Mouse (Mus musculus) retina, postnatal 7 days (tissue): ENCODE measurements around the gene Hnrnpf.
A peak's percentile ranks its signal among the peaks of the same experiment; 100 is the strongest.
"Not testable (repeated sequence)": the region's sequence is repeated elsewhere in the genome, so short reads cannot be mapped to it uniquely, and the experiment has no call there.

Source experiments
- DNase-seq: peaks from one replicate; pipeline ENCODE4 v3.0.0-alpha.2; 2012; ENCODE audit warnings: low read depth, low spot score

The Hnrnpf gene

DNA sequence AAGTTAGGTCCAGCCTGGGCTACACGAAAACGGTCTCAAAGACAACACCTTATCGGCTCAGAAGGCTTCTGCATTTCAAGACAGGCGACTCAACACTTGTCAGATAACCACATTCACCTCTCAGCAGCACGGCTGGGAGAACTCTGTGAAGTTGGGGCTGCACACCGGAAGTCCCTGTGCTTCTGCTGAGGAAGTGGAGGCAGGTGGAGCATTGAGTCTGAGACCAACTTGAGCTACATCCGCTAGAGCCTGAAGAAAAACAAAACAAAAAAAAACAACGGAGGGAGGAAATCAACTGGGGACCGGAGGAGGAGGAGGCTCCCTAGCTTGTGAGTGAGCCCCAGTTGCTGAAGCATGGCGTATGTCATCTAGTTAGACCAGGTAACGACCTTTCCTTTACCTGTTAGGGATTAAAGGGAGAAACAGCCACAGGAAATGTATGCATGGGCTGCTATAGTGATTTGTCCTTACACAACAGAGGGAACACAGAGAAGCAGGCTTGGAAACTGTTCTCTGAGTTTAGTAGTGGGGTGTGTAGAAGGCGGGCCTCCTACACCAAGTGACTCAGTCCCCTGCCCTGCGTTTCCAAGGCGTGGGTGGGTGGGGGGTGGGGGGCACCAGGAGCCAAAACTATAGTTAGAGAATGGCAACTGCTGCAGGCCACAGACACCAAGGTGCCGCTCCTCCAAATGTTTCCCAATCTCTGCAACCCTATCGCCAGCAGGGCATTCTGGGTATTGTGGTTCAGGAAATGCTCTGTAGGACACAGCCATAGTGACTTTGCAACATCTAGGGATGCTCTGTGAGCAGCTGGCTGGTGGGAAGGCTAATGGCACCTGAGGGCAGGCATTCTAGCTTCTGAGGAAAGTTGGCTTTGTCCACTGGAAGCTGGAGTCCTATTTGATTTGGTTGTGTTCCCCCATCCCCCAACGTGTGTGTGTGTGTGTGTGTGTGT, at the start of gene Hnrnpf:
Hnrnpf (plus strand) TSS at position 199 of the 955 bp plus-strand sequence.
- no peak for DNase-seq

GRCm38 (mm10) chr6:117851747-117852146, 48.4 kb upstream of the Hnrnpf start:
- no peak for DNase-seq

DNA sequence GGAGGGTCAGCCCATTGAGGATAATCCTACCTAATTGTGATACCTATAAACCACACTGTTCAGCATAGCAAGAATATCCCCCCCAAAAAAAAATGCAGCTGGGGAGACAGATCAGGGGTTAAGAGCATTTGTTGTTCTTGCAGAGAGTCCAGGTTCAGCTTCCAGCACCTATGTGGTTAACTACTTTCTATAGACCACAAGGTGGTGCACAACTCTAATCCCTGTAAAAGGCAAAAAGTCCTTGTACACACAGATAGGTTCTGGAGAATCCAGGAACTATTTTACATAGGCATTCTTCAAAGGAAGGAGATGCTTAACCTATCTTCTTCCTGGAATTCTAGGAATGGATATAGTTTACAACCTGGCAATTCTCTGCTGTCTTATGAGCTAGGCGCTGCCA, 42.1 kb upstream of the Hnrnpf start:
- no peak for DNase-seq

DNA sequence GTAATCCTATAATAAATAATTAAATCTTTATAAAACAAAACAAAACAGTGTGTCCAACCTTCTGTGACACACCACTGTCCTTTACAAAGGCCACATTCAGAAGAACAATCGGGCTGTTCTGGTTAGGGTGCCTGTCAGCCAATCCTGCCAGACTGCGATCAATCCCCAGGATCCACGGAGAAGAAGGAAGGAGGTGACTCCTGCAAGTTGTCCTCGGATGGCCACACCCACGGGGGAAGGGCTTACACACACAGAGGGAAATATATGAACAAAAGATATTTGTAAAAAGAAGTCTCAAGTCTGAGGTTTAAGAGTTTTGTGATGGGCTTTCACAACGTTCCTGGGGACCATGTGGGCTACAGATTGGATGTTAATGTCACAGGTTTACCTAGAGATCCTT, 38.3 kb upstream of the Hnrnpf start, which contains the start of gene Zfp239:
Zfp239 (plus strand) TSS at position 253 of the 400 bp plus-strand sequence.
- DNase-seq: no peak

DNA sequence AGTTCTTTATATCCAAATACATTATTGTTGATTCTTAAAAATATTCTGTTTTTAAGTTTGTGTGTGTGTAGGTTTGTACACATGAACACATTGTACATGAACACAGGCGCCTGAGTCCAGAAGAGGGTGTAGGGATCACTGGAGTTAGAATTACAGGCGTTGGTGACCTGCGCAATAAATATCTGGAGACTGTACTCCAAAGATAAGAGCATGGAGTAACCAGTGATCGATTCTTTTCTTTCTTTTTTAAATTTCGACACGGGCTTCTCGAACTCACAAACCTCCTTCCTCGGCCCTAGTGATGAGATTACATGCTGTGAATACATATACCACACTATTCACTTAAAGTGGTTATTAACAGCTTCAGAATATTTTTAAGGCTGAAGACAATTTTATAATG, 37.7 kb upstream of the Hnrnpf start:
- DNase-seq: no peak

- DNase-seq: no peak
These were observed 37.1 kb upstream of the Hnrnpf start for GRCm38 (mm10) chr6:117862899-117863620.

DNA sequence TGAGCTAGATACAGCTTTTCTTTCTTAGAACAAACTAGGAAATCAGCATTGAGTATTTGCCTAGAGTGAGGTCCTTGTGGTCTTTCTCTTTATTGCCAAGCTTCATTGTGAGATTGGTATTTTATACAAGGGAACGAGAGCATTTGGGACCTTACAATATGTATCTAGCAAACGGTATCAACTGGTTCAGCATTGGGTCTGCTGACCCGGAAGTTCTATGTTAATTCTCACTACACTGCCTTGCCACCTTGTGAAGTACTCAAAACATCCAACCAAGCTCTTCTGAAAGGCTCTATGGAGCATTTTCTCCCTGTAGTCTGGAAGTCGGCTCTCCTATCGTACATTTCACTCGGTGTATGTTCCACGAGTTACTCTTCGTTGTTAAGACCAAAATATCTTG, 36.4 kb upstream of the Hnrnpf start:
- no peak for DNase-seq

DNA sequence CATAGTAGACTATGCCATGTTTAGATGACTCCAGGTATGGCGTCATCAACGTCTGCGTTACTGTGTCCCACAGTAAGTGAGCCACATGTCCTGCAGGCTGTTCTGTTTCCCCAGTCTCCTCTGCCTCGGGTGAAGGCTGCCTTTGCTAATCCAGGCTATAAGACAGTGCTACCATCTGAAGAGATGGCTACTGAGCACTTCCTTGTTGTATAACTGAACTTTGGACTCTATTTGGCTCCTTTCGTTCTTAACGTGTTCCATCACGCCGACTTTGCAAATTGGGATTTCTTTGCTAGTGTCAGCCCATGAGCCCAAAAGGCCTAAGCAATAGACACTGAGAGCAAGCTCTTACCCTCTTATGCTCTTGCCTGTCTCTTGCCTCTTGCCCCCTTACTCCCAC, 31.9 kb upstream of the Hnrnpf start:
- DNase-seq: no peak

- DNase-seq: no peak
These were observed 29.1 kb upstream of the Hnrnpf start for GRCm38 (mm10) chr6:117871034-117871433.

DNA sequence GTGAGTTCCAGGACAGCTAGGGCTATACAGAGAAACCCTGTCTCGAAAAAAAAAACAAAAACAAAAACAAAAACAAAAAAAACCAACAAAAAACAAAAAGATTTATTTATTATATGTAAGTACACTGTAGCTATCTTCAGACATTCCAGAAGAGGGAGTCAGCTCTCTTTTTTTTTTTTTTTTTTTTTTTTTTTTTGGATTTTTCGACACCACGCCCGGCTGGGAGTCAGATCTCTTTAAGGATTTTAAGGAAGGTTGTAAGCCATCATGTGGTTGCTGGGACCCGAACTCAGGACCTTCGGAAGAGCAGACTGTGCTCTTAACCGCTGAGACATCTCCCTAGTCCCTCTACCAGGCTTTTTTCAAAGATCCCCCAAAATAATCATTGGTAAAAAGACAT, 26.7 kb upstream of the Hnrnpf start:
- DNase-seq: not testable (repeated sequence)

DNA sequence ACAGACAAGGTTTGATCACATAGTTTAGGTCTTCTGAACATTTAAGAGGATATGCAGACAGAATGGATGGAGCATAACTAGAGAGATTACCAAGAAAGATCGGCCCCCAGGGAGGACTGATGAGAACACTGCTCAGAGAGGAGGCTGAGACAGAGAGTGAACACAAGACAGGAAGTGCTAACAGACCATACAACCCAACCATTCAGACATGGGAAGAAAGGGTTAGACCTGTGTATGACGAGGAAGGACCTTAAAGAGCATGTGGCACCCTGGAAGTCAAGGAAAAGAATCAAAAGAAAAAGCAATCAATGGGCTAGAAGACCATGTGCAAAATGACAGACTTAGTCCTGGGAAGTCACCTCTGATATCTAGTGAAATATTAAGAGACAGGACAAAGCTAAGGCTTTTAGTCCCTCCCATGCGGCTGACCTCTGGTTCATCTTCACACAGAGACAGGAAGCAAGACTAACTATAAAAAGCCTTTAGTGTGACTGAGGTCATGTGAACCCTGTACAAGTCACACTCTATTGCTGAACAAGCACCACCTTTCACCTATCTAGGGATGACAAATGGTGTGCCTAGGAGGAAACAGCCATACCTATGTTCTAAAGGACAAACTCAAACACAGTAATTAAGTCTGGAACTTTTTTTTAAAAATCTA, 25.4 kb upstream of the Hnrnpf start:
- DNase-seq: no peak

GRCm38 (mm10) chr6:117878700-117879407, 21.3 kb upstream of the Hnrnpf start:
- DNase-seq: peak; percentile 86

- peak; percentile 99 for DNase-seq
These were observed 20.6 kb upstream of the Hnrnpf start for GRCm38 (mm10) chr6:117879408-117880115.

DNA sequence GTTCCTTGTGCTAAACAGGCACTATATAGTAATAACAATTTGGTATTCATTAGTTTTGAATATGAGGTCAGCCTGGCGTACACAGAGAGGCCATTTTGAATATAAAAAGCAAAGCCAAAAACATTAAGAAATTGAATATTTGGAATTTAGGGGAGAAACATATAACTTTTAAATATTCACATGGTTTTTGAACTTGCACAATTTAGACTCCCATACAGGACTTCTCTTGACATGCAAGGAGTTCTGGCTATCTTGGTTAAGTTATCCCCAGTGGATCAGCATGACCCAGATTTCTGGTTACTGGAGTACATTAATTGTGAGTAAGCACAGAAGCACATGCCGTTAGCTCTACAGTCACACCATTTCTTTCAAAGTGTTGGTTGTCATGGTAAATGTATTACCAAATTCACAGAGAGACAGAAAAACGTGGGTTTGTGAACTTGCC, 19.7 kb upstream of the Hnrnpf start:
- DNase-seq: no peak

- DNase-seq: no peak
These were observed 18.9 kb upstream of the Hnrnpf start for GRCm38 (mm10) chr6:117881229-117881628.

DNA sequence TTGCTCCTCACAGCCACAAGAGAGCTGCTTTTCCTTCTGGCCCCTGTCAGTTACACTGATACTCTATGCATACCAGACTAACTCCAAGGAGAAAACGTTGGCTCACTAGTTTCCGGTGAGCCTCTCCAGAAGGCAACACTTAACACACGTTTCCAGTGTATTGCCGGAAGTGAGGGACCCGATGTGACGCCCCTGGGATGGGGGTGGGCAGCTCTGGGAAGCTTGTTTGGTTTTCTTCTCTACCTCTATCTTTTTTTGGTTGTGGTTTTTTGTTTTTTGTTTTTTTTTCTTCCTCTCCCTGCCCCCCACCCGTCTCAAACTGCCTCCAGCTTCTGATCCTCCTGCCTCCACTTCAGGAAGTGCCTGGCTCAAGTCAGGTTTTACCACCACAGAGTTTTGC, 18.1 kb upstream of the Hnrnpf start:
- DNase-seq: no peak

DNA sequence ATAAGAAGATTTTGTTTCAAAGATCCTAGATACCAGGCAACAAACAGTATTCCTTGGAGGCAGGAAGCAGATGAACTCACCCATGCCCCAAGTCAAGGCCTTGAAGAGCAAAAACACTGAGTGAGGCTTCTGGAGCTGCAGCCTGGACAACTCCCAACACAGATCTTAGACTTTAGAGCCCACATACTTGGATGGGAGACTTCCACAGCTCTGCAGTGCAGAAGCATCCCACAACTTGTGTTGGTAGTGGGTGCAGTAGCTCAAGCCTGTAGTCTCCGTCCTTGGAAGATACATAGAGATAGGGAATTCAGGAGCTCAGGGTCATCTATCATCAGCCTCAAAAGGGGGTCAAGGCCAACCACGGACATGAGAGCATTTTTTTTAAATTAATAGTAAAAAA, 14.2 kb upstream of the Hnrnpf start:
- DNase-seq: no peak

- no peak for DNase-seq
These were observed 12.1 kb upstream of the Hnrnpf start for GRCm38 (mm10) chr6:117888032-117888431.

DNA sequence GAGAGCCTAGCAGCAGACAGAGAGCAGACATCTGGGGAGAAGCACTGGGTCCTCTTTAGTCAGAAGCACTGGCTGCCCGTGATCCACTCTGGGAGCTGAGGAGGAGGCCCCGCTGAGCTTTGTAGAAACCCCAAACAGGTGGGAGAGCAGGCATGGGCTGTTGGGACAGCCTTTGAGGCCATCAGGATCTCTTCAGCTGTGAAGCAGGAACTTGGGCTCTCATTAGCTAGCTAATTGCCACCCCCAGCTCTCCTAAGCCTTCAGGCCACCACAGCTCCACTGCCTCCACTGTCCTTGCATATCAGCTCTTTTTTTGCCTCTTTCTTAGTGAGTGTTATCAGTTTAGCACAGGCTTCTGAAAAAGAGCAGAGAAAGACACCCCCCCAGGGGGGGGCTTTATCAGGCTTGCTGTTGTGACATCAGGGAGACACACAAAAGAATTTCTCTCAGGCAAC, 11.5 kb upstream of the Hnrnpf start:
- no peak for DNase-seq

GRCm38 (mm10) chr6:117890257-117890656, 9.9 kb upstream of the Hnrnpf start:
- no peak for DNase-seq
